Mouse (Mus musculus) olfactory bulb, adult 2 months (tissue): ENCODE results near the gene Tmem223.
"Not testable (repeated sequence)": the region's sequence is repeated elsewhere in the genome, so short reads cannot be mapped to it uniquely, and the experiment has no call there.

Experiments
- CTCF ChIP-seq: fragments of 200-500 bp; IDR thresholded peaks from 2 replicates; pipeline ENCODE4 v1.5.1; 2012; ENCODE audit warnings: low read depth, mild to moderate bottlenecking, low read length, moderate library complexity; ENCODE audit not compliant: insufficient read depth
- POLR2A ChIP-seq: fragments of 200-500 bp; IDR thresholded peaks from 2 replicates; pipeline ENCODE4 v1.6.1; 2012; ENCODE audit warnings: mild to moderate bottlenecking, low read depth, low read length, moderate library complexity; ENCODE audit not compliant: insufficient read depth

DNA sequence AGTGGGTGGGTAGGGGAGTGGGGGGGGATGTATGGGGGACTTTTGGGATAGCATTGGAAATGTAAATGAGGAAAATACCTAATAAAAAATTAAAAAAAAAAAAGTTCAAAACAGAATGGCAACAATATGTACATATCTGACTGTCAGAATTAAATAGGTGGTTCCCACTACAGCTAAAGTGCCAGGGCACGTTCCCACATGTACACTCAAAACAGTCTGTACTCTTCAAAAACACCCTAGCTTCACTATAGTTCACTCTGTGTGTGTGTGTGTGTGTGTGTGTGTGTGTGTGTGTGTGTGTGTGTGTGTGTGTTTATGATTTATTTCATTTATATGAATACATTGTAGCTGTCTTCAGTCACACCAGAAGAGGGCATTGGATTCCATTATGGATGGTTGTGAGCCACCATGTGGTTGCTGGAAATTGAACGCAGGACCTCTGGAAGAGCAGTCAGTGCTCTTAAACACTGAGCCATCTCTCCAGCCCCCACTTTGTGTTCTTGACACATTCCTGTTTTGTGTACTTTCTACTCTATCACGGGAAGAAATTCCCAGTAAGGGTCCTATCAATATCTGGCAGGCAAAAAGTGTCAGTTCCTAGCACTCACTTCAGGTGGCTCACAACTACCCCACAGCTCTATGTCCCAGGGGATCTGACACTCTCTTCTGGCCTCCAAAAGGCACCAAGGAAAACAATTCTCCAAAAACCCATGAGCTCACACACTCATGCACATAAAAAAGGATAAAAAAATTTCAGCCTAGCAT, 42.3 kb upstream of the Tmem223 start:
- not testable (repeated sequence) for TF ChIP-seq CTCF, POLR2A
